Mouse (Mus musculus) hindbrain, embryonic 15.5 days (tissue): ENCODE measurements at regions not wholly inside any gene's neighbourhood (a gene's known extent, or its start where the extent isn't known, plus 50 kb on each side); places are given as distances from the start of the nearest gene placed in this dataset.

Experiments
- ATAC-seq: fragments of 200-750 bp; cut with Nextera tagmentation; 2 replicates; pipeline ENCODE4 v1.8.0; 2017; ENCODE audit warnings: low read depth, moderate number of reproducible peaks, moderate TSS enrichment; ENCODE audit not compliant: low FRiP score
- H3K27ac ChIP-seq: fragments of 300-500 bp; sonication (generic); replicated peaks from 2 replicates; pipeline ENCODE4 v1.5.1; 2015; ENCODE audit warnings: mild to moderate bottlenecking, inconsistent platforms
- H3K27me3 ChIP-seq: fragments of 300-500 bp; sonication (generic); 2 replicates; pipeline ENCODE4 v1.6.1; 2015; ENCODE audit warnings: control low read depth, inconsistent platforms
- H3K36me3 ChIP-seq: fragments of 300-500 bp; sonication (generic); 2 replicates; pipeline ENCODE4 v1.6.1; 2015; ENCODE audit warnings: control low read depth, inconsistent platforms
- H3K4me1 ChIP-seq: fragments of 300-500 bp; sonication (generic); replicated peaks from 2 replicates; pipeline ENCODE4 v1.6.1; 2015; ENCODE audit warnings: control low read depth, inconsistent platforms
- H3K4me2 ChIP-seq: fragments of 300-500 bp; sonication (generic); 2 replicates; pipeline ENCODE4 v1.6.1; 2015; ENCODE audit warnings: moderate library complexity, mild to moderate bottlenecking, inconsistent platforms
- H3K4me3 ChIP-seq: fragments of 300-500 bp; sonication (generic); 2 replicates; pipeline ENCODE4 v1.5.1; 2015; ENCODE audit warnings: mild to moderate bottlenecking, inconsistent platforms
- H3K9ac ChIP-seq: fragments of 300-500 bp; sonication (generic); 2 replicates; pipeline ENCODE4 v1.6.1; 2015; ENCODE audit warnings: inconsistent platforms
- H3K9me3 ChIP-seq: fragments of 300-500 bp; sonication (generic); 2 replicates; pipeline ENCODE4 v1.6.1; 2016; ENCODE audit warnings: control low read depth, inconsistent platforms
- WGBS: fragments of 180-500 bp; shearing (Covaris S2); methylation state at CpG from one replicate; pipeline ENCODE4 v1.1.7; 2015; 5-methylcytosine and 5-hydroxymethylcytosine counted together

DNA sequence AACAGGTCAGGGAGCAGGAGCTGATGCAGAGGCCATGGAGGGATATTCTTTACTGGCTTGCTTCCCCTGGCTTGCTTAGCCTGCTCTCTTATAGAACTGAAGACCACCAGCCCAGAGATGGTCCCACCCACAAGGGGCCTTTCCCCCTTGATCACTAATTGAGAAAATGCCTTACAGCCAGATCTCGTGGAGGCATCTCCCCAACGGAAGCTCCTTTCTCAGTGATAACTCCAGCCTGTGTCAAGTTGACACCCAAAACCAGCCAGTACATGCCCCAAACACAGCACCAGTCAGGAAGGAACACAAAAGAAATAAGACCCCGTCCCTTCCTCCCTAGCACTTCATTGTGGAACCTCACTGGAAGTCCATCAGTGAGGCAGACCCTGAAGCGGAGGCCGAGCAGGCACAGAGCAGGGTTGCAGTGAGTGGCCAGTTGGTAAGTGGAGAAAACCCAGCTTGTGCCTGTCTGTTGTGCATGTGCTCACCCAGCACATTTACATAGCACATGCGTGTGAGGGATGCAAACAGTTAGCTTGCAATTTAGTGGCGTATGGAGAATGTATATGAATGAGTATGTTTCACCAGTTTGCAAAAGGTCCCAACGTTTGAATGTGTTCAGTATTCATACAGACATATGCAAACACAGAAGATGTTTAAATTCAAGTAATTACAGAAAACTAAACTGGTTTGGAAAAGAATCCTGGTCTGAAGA, 114.5 kb upstream of the Tspan2 start:
- Histone ChIP-seq H3K9me3 (no peaks in the 10 kb centered on the region), H3K4me3 (no peak overlapping the region), H3K27me3 (no peaks in the 10 kb centered on the region), H3K27ac (no peak overlapping the region), H3K36me3 (no peaks in the 10 kb centered on the region), H3K4me1 (no peaks in the 10 kb centered on the region), H3K4me2 (no peak overlapping the region), H3K9ac (no peak overlapping the region)
- 78% methylated on average over 8 of the region's 8 CpGs for WGBS
- no peak for ATAC-seq

DNA sequence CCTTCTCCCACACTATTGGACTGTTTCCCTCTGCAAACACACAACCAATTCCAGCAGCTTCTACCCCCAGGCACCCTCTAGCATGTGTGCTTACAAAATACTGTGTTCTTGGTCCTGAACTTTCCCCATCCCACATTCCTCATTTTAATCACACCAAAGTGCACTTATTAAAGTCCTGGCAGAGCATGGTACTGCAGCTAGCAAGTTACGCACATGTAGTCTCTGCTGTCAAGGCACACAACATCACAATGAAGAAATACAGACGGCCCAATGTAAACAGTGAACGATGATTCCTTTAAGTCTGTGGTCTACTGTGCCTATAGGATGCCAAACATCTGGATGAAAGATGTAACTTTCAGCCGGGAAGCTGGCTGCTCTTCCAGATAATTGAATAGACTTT, 98.3 kb upstream of the Tspan2 start:
- no peak for ATAC-seq
- WGBS = 86% methylated on average over 4 of the region's 4 CpGs
- H3K36me3 ChIP-seq = no peaks in the 10 kb centered on the region

DNA sequence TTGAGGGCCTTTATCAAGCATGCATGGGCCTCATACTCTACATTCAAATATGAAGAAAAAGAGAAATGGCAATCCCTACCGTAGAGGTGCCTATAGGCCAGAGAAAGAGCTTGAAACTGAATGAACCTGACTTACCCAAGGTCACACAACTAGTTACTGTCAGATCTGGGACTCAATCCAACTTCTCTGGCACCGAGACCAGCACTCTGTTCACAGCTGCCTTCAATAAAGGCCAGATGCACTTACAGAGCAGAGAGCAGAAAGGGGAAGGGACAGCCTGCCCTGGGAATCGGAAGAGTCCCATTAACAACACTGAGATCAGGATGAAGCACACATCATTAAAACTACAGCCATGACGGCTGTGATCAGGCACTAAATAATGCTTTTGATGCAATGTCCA, 97.7 kb upstream of the Tspan2 start:
- Histone ChIP-seq H3K27me3 (no peaks in the 10 kb centered on the region), H3K27ac (no peak overlapping the region), H3K4me3 (no peak overlapping the region), H3K9me3 (no peaks in the 10 kb centered on the region), H3K9ac (no peak overlapping the region), H3K4me2 (no peak overlapping the region), H3K36me3 (no peaks in the 10 kb centered on the region), H3K4me1 (no peaks in the 10 kb centered on the region)
- 79% methylated on average over 4 of the region's 4 CpGs for WGBS
- ATAC-seq = no peak

More for the DNA sequence above, 98.3 kb upstream of the Tspan2 start:
- Histone ChIP-seq H3K27ac (no peak overlapping the region), H3K9ac (no peak overlapping the region), H3K4me1 (no peaks in the 10 kb centered on the region), H3K4me3 (no peak overlapping the region), H3K27me3 (no peaks in the 10 kb centered on the region), H3K4me2 (no peak overlapping the region), H3K9me3 (no peaks in the 10 kb centered on the region)

DNA sequence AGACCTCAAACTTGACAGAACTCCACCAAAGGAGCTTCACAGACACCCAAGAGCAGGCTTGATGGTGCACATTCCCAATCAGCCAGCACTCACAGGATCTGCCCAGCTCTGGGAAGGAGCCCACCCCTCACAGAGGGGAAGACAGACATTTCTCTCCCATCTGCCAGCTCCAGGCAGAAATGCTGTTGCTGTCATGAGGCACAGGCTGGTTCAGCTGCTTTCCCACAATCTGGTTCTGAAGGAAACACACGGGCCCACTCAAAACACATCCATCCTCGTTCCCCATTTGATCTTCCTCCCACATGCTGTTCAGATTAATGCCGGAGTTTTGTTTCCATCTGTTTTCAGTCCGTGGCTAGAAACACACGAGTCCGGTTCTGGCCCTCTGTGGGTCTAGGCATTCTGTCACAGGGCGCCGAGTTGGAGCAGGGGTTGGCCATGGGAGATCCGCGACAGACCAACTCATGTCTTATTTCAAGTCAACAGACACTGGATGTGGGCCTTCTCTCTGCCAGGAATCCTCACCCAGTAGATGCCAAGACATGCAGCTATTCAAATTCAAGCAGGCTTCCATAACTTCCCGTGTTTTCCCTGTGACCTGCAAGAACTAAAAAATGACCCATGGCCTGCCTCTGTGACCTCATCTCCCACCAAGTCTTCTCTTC, 89.9 kb upstream of the Tspan2 start:
- ATAC-seq = no peak
- H3K27me3 ChIP-seq = no peaks in the 10 kb centered on the region
- no peak overlapping the region for H3K4me2 ChIP-seq
- 83% methylated on average over 11 of the region's 11 CpGs for WGBS
- no peak overlapping the region for H3K27ac ChIP-seq
- no peaks in the 10 kb centered on the region for H3K4me1 ChIP-seq
- H3K9ac ChIP-seq = no peak overlapping the region
- H3K4me3 ChIP-seq = no peak overlapping the region
- no peaks in the 10 kb centered on the region for H3K9me3 ChIP-seq
- H3K36me3 ChIP-seq = no peaks in the 10 kb centered on the region

- no peak for ATAC-seq
- no peak overlapping the region for H3K9ac ChIP-seq
- H3K36me3 ChIP-seq = no peaks in the 10 kb centered on the region
- 65% methylated on average over 4 of the region's 4 CpGs for WGBS
- H3K9me3 ChIP-seq = no peaks in the 10 kb centered on the region
- H3K27me3 ChIP-seq = no peaks in the 10 kb centered on the region
- no peak overlapping the region for H3K4me2 ChIP-seq
- H3K27ac ChIP-seq = no peak overlapping the region
- H3K4me3 ChIP-seq = no peak overlapping the region
- no peaks in the 10 kb centered on the region for H3K4me1 ChIP-seq
Measured at GRCm38 (mm10) chr3:102648450-102648849, 85.9 kb upstream of the Tspan2 start.

DNA sequence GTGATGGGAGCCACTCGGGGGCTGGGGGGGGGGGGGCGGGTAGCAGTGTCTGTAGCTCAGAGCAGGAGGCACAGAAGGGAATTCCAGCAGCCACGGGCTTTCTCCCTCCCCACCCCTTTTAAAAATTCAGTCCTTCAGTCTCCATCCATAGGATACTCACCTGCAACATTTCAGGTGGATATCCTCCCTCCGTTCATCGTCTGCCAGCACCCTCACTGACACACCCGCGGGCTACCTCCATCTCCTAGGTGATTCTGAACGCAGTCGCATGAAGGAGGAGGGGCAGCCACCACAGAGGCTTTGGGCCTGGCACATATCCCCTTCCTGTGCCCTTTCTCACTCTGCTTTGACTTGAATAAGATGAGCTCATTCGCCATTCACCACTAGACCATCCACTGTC, 79.4 kb upstream of the Tspan2 start:
- Histone ChIP-seq H3K4me1 (no peaks in the 10 kb centered on the region), H3K27me3 (no peaks in the 10 kb centered on the region), H3K9me3 (no peaks in the 10 kb centered on the region), H3K36me3 (no peaks in the 10 kb centered on the region), H3K4me3 (no peak overlapping the region), H3K4me2 (no peak overlapping the region), H3K9ac (no peak overlapping the region), H3K27ac (no peak overlapping the region)
- 79% methylated on average over 9 of the region's 10 CpGs for WGBS
- ATAC-seq = 0 out of 2 replicates have a peak, but pooled peaks have one; percentile 29

DNA sequence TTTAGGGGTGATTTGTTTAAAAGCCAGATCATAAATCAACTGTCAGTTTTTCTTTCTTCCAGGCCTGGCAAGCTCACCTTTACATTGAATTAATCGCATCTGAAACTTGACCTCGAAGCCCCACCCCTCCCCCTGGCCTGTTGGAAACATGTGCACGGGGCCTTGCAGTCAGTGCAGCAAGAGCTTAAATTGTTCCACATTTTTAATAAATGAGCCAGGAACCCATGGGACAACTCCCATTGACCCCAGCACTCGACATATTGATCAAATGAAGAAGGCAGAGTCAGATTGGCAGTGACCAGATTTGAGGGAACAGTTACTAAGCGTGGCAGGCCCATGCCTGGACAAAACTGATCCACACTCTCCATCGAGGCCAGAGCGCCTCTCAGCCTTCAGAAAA, 77.2 kb upstream of the Tspan2 start:
- H3K4me3 ChIP-seq = no peak overlapping the region
- no peaks in the 10 kb centered on the region for H3K9me3 ChIP-seq
- no peaks in the 10 kb centered on the region for H3K27me3 ChIP-seq
- H3K9ac ChIP-seq = no peak overlapping the region
- H3K4me1 ChIP-seq = no peaks in the 10 kb centered on the region
- no peak overlapping the region for H3K4me2 ChIP-seq
- ATAC-seq = no peak
- H3K27ac ChIP-seq = no peak overlapping the region
- WGBS = 61% methylated on average over 7 of the region's 7 CpGs
- H3K36me3 ChIP-seq = no peaks in the 10 kb centered on the region

- Histone ChIP-seq H3K4me3 (no peak overlapping the region), H3K27me3 (no peaks in the 10 kb centered on the region), H3K4me2 (no peak overlapping the region), H3K4me1 (no peaks in the 10 kb centered on the region), H3K9me3 (no peaks in the 10 kb centered on the region), H3K36me3 (no peaks in the 10 kb centered on the region), H3K9ac (no peak overlapping the region), H3K27ac (no peak overlapping the region)
- WGBS = 73% methylated on average over 7 of the region's 7 CpGs
- ATAC-seq = no peak; the same call in 1 of the 2 replicates
Measured at GRCm38 (mm10) chr3:102657531-102658060, 76.7 kb upstream of the Tspan2 start.

- H3K36me3 ChIP-seq = no peaks in the 10 kb centered on the region
- H3K27ac ChIP-seq = no peak overlapping the region
- no peak overlapping the region for H3K4me2 ChIP-seq
- no peaks in the 10 kb centered on the region for H3K9me3 ChIP-seq
- no peaks in the 10 kb centered on the region for H3K27me3 ChIP-seq
- ATAC-seq = no peak
- H3K4me3 ChIP-seq = no peak overlapping the region
- no peaks in the 10 kb centered on the region for H3K4me1 ChIP-seq
- no peak overlapping the region for H3K9ac ChIP-seq
- 92% methylated on average over 5 of the region's 5 CpGs for WGBS
Measured at GRCm38 (mm10) chr3:102659352-102659751, 75.0 kb upstream of the Tspan2 start.

GRCm38 (mm10) chr3:102661296-102661695, 73.0 kb upstream of the Tspan2 start:
- H3K27me3 ChIP-seq = no peaks in the 10 kb centered on the region
- WGBS = 96% methylated on average over 7 of the region's 7 CpGs
- no peak for ATAC-seq
- no peak overlapping the region for H3K4me3 ChIP-seq
- H3K36me3 ChIP-seq = no peaks in the 10 kb centered on the region
- H3K4me1 ChIP-seq = no peaks in the 10 kb centered on the region
- no peak overlapping the region for H3K9ac ChIP-seq
- H3K4me2 ChIP-seq = no peak overlapping the region
- no peak overlapping the region for H3K27ac ChIP-seq
- H3K9me3 ChIP-seq = no peaks in the 10 kb centered on the region

GRCm38 (mm10) chr3:102663711-102664110, 70.6 kb upstream of the Tspan2 start:
- Histone ChIP-seq H3K4me3 (no peak overlapping the region), H3K4me2 (no peak overlapping the region), H3K9ac (no peak overlapping the region), H3K36me3 (no peaks in the 10 kb centered on the region), H3K27ac (no peak overlapping the region), H3K27me3 (no peaks in the 10 kb centered on the region), H3K9me3 (no peaks in the 10 kb centered on the region), H3K4me1 (no peaks in the 10 kb centered on the region)
- ATAC-seq = no peak
- WGBS = 90% methylated on average over 5 of the region's 5 CpGs

- WGBS = 80% methylated on average over 6 of the region's 6 CpGs
- H3K4me1 ChIP-seq = no peaks in the 10 kb centered on the region
- no peak for ATAC-seq
- H3K27ac ChIP-seq = no peak overlapping the region
- no peak overlapping the region for H3K4me3 ChIP-seq
- H3K9ac ChIP-seq = no peak overlapping the region
- no peaks in the 10 kb centered on the region for H3K9me3 ChIP-seq
- H3K27me3 ChIP-seq = no peaks in the 10 kb centered on the region
- no peaks in the 10 kb centered on the region for H3K36me3 ChIP-seq
- H3K4me2 ChIP-seq = no peak overlapping the region
Measured at GRCm38 (mm10) chr3:102664665-102665190, 69.6 kb upstream of the Tspan2 start.
